Mouse (Mus musculus): ENCODE measurements around the gene Tm4sf20.

- TF ChIP-seq TBP (conservative IDR thresholded peaks at IDR 0.05; ENCODE audit: low read depth, low read length) (no peak), CTCF (conservative IDR thresholded peaks at IDR 0.05 in 1 of 2, IDR thresholded peaks at IDR 0.05 in 1 of 2; ENCODE audit: low read depth in 2 of 2, low read length in 2 of 2) (no peak)
Observed at GRCm38 (mm10) chr1:82768269-82768668, at the start of gene Tm4sf20.
